Mouse (Mus musculus) liver, embryonic 16.5 days (tissue): Measurements from ENCODE around the gene Slfn2. TPM values are rescaled to one million over a fixed set of nuclear protein-coding genes. Genes with fewer than 3 reads are reported as not detected.

Experiments used
- ATAC-seq: fragments of 200-750 bp; cut with Nextera tagmentation; 2 replicates; pipeline ENCODE4 v1.8.0; 2017; ENCODE audit warnings: low read depth, mild to moderate bottlenecking, moderate number of reproducible peaks, moderate library complexity
- H3K27ac ChIP-seq: fragments of 300-500 bp; sonication (generic); 2 replicates; pipeline ENCODE4 v1.5.1; 2014; ENCODE audit warnings: mild to moderate bottlenecking, low read length
- H3K27me3 ChIP-seq: fragments of 300-500 bp; sonication (generic); 2 replicates; pipeline ENCODE4 v1.6.1; 2014; ENCODE audit warnings: low read depth, low read length, mixed read lengths; ENCODE audit not compliant: control insufficient read depth, insufficient read depth
- H3K36me3 ChIP-seq: fragments of 300-500 bp; sonication (generic); 2 replicates; pipeline ENCODE4 v1.6.1; 2014; ENCODE audit warnings: mild to moderate bottlenecking; ENCODE audit not compliant: control insufficient read depth, insufficient read depth
- H3K4me1 ChIP-seq: fragments of 300-500 bp; sonication (generic); 2 replicates; pipeline ENCODE4 v1.6.1; 2014; ENCODE audit warnings: low read depth, low read length, mixed read lengths; ENCODE audit not compliant: control insufficient read depth
- H3K4me2 ChIP-seq: fragments of 300-500 bp; sonication (generic); 2 replicates; pipeline ENCODE4 v1.6.1; 2014; ENCODE audit warnings: low read depth, low read length, mixed read lengths
- H3K4me3 ChIP-seq: fragments of 300-500 bp; sonication (generic); 2 replicates; pipeline ENCODE4 v1.5.1; 2014; ENCODE audit warnings: low read depth, mild to moderate bottlenecking, low read length
- H3K9ac ChIP-seq: fragments of 300-500 bp; sonication (generic); 2 replicates; pipeline ENCODE4 v1.6.1; 2014; ENCODE audit warnings: low read depth, low read length
- H3K9me3 ChIP-seq: fragments of 300-500 bp; sonication (generic); replicated peaks from 2 replicates; pipeline ENCODE4 v1.6.1; 2016; ENCODE audit warnings: low read length; ENCODE audit not compliant: control insufficient read depth
- WGBS: fragments of 180-500 bp; shearing (Covaris S2); extraction: QIAGEN DNeasy Blood & Tissue Kit; methylation state at CpG from one replicate; pipeline ENCODE4 v1.1.7; 2014; ENCODE audit not compliant: insufficient replicate concordance; 5-methylcytosine and 5-hydroxymethylcytosine counted together
- microRNA-seq: library from miRNA; unstranded; fragments of <30 nt; microRNA quantifications from one replicate; pipeline ENCODE4, GENCODE M21; 2016
- polyA plus RNA-seq: library from polyadenylated mRNA; unstranded; fragments of >200 nt; fragmentation: Nextera tagmentation; extraction: Ambion mirVana; gene quantifications from 2 replicates; pipeline ENCODE4 v1.2.1, GENCODE M21; 2015

Slfn2 gene
- polyA plus RNA-seq, 1 experiment from 2014 or later = 11.7 TPM

GRCm38 (mm10) chr11:83084161-83084560 is 19.2 kb downstream of the Slfn2 start:
- no peaks in the 10 kb centered on the region for H3K9me3 ChIP-seq
- H3K4me1 ChIP-seq = peaks cover 6% of the 10 kb centered on the region
- H3K4me2 ChIP-seq = no peak overlapping the region
- no peaks in the 10 kb centered on the region for H3K27me3 ChIP-seq
- no peak overlapping the region for H3K9ac ChIP-seq
- no peak for ATAC-seq
- H3K36me3 ChIP-seq = no peaks in the 10 kb centered on the region
- H3K4me3 ChIP-seq = no peak overlapping the region
- H3K27ac ChIP-seq = no peak overlapping the region
- WGBS = 78% methylated on average over 2 of the region's 2 CpGs

- Histone ChIP-seq H3K9me3 (no peaks in the 10 kb centered on the region), H3K4me2 (no peak overlapping the region), H3K27me3 (no peaks in the 10 kb centered on the region), H3K36me3 (no peaks in the 10 kb centered on the region), H3K27ac (no peak overlapping the region), H3K4me3 (no peak overlapping the region), H3K9ac (no peak overlapping the region), H3K4me1 (peaks cover under 1% of the 10 kb centered on the region; the same call in 1 of the 2 replicates)
- 73% methylated on average over 10 of the region's 10 CpGs for WGBS
- ATAC-seq = no peak
Observed at GRCm38 (mm10) chr11:83084761-83085160, 19.8 kb downstream of the Slfn2 start.

- no peak overlapping the region for H3K27ac ChIP-seq
- H3K9ac ChIP-seq = no peak overlapping the region
- H3K36me3 ChIP-seq = no peaks in the 10 kb centered on the region
- no peak overlapping the region for H3K4me2 ChIP-seq
- H3K4me3 ChIP-seq = no peak overlapping the region
- H3K9me3 ChIP-seq = no peaks in the 10 kb centered on the region
- 12% methylated on average over 2 of the region's 2 CpGs for WGBS
- H3K4me1 ChIP-seq = no peaks in the 10 kb centered on the region
- H3K27me3 ChIP-seq = no peaks in the 10 kb centered on the region
- no peak for ATAC-seq
Observed at GRCm38 (mm10) chr11:83115138-83115537, 50.2 kb downstream of the Slfn2 start.

GRCm38 (mm10) chr11:83116597-83117227 is 51.8 kb downstream of the Slfn2 start, which contains the start of gene Slfn1:
Slfn1 (plus strand) TSS chr11:83116849.
- no peak for ATAC-seq
- Histone ChIP-seq H3K4me3 (no peak within 1 kb of the TSS), H3K4me2 (no peak within 1 kb of the TSS), H3K36me3 (no peaks in the 10 kb centered on the region), H3K27me3 (no peaks in the 10 kb centered on the region), H3K9ac (no peak within 1 kb of the TSS), H3K27ac (no peak within 1 kb of the TSS), H3K9me3 (no peaks in the 10 kb centered on the region), H3K4me1 (no peaks in the 10 kb centered on the region)
- WGBS = 66% methylated on average over 13 of the region's 13 CpGs

- H3K27me3 ChIP-seq = no peaks in the 10 kb centered on the region
- no peaks in the 10 kb centered on the region for H3K4me1 ChIP-seq
- WGBS = 39% methylated on average over 3 of the region's 3 CpGs
- H3K4me3 ChIP-seq = no peak overlapping the region
- no peaks in the 10 kb centered on the region for H3K36me3 ChIP-seq
- H3K4me2 ChIP-seq = no peak overlapping the region
- H3K27ac ChIP-seq = no peak overlapping the region
- no peaks in the 10 kb centered on the region for H3K9me3 ChIP-seq
- ATAC-seq = no peak
- H3K9ac ChIP-seq = no peak overlapping the region
Observed at GRCm38 (mm10) chr11:83118056-83118455, 53.1 kb downstream of the Slfn2 start.

Small RNA genes within 50 kb of the gene (microRNA-seq; reads per million reads assigned to microRNA genes)
- gene Gm27598 = not detected

Other genes starting within 250 kb of the Slfn2 start
- 25.8 and 26.4 TPM in 2 replicates for gene Rffl, start 193.9 kb upstream of the Slfn2 start, polyA plus RNA-seq
- gene Rad51d, start 174.5 kb upstream of the Slfn2 start, polyA plus RNA-seq = 4.1 and 4.7 TPM in 2 replicates
- 0.09 and 0.12 TPM in 2 replicates for gene Fndc8, start 173.0 kb upstream of the Slfn2 start, polyA plus RNA-seq
- gene Nle1, start 156.7 kb upstream of the Slfn2 start, polyA plus RNA-seq = 9.1 and 10.7 TPM in 2 replicates
- gene Unc45b, start 154.6 kb upstream of the Slfn2 start, polyA plus RNA-seq = 1.4 and 2.4 TPM in 2 replicates
- 1.6 TPM in 2 replicates for gene Slfn5, start 113.8 kb upstream of the Slfn2 start, polyA plus RNA-seq
- gene Slfn9, start 73.3 kb upstream of the Slfn2 start, polyA plus RNA-seq = 4.5 and 5.6 TPM in 2 replicates
- 0.40 and 0.51 TPM in 2 replicates for gene Slfn8, start 44.3 kb upstream of the Slfn2 start, polyA plus RNA-seq
- 1.1 and 1.2 TPM in 2 replicates for gene Slfn1, start 51.7 kb downstream of the Slfn2 start, polyA plus RNA-seq
- 0.99 and 1.2 TPM in 2 replicates for gene Slfn4, start 110.1 kb downstream of the Slfn2 start, polyA plus RNA-seq
- 2.0 and 2.5 TPM in 2 replicates for gene Slfn3, start 126.2 kb downstream of the Slfn2 start, polyA plus RNA-seq
- 39.7 and 43.0 TPM in 2 replicates for gene Slfn14, start 221.6 kb downstream of the Slfn2 start, polyA plus RNA-seq
- gene Ap2b1, start 233.9 kb downstream of the Slfn2 start, polyA plus RNA-seq = 19.2 and 21.7 TPM in 2 replicates
- 5.6 and 6.2 TPM in 2 replicates for gene Pex12, start 237.5 kb downstream of the Slfn2 start, polyA plus RNA-seq